Mouse (Mus musculus): ENCODE results near the gene Mcrip1.

The Mcrip1 gene

GRCm38 (mm10) chr11:120510375-120511030 is 39.0 kb downstream of the Mcrip1 start:
- DNase-seq: no peak

- DNase-seq: no peak
Observed at GRCm38 (mm10) chr11:120509940-120510339, 39.6 kb downstream of the Mcrip1 start.

- no peak for DNase-seq
Observed at GRCm38 (mm10) chr11:120508290-120508870, 41.1 kb downstream of the Mcrip1 start.

- DNase-seq: no peak
Observed at GRCm38 (mm10) chr11:120507611-120508289, 41.8 kb downstream of the Mcrip1 start.

- DNase-seq: peak; percentile 49 to 52
Observed at GRCm38 (mm10) chr11:120506899-120507298, 42.6 kb downstream of the Mcrip1 start.

GRCm38 (mm10) chr11:120505661-120506060 is 43.9 kb downstream of the Mcrip1 start:
- no peak for DNase-seq

GRCm38 (mm10) chr11:120501701-120502100 is 47.8 kb downstream of the Mcrip1 start:
- no peak for DNase-seq

- DNase-seq: no peak
Observed at GRCm38 (mm10) chr11:120501018-120501417, 48.5 kb downstream of the Mcrip1 start.

- DNase-seq: no peak
Observed at GRCm38 (mm10) chr11:120500357-120500756, 49.2 kb downstream of the Mcrip1 start.

GRCm38 (mm10) chr11:120499894-120500293 is 49.6 kb downstream of the Mcrip1 start:
- DNase-seq: no peak

GRCm38 (mm10) chr11:120498891-120499290 is 50.6 kb downstream of the Mcrip1 start:
- no peak for DNase-seq

GRCm38 (mm10) chr11:120498226-120498625 is 51.3 kb downstream of the Mcrip1 start:
- DNase-seq: no peak

- DNase-seq: no peak
Observed at GRCm38 (mm10) chr11:120497436-120497835, 52.1 kb downstream of the Mcrip1 start.

- no peak for DNase-seq
Observed at GRCm38 (mm10) chr11:120493911-120494310, 55.6 kb downstream of the Mcrip1 start.

GRCm38 (mm10) chr11:120493351-120493750 is 56.2 kb downstream of the Mcrip1 start:
- no peak for DNase-seq
